Mouse (Mus musculus): Measurements from ENCODE around the gene Hoxa2. TPM values are rescaled to one million over a fixed set of nuclear protein-coding genes. Genes with fewer than 3 reads are reported as not detected.

Gene Hoxa2
- polyA plus RNA-seq (2015; fragmentation: Nextera tagmentation; extraction: Ambion mirVana) = 2.3 and 3.6 TPM in 2 replicates

DNA sequence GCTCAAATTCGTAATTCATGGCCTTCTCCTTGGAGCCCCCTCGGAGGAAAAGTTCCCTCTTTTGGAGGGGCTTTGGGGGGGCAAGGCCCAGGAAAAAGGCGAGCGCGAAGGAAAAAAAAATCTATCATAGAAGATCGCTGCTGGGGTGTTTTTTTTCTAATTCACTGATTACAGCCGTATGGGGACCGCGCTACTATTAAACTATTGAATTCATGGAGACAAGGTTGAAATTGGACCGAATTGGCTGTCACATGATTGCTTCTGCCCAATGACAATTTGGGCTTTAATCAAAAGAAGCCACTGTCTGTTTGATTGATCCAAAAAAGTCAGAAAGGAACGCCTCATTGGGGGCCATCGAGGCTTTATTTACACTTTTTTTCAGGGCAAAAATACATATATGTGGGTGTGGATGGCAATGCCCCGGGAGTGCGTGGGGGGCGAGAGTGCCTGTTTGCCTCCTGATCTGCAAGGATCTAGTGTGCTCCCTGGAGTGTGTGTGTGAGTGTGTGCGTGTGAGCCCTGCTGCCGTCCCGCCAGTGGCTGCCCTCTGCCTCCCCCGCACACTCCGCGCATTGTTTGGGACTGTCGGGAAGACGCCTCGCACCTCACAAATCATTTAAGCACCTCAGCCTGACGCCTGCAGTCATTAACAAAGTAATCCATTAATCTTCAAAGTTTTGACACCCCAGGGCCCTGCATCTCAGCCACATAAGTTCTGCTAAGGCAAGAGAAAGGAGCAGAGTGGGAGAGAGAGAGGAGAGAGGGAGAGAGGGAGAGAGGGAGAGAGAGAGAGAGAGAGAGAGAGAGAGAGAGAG lies at the start of gene Hoxa2:
TSS of gene Hoxa2 (minus strand) at position 206 of the 815 bp plus-strand sequence.

DNA sequence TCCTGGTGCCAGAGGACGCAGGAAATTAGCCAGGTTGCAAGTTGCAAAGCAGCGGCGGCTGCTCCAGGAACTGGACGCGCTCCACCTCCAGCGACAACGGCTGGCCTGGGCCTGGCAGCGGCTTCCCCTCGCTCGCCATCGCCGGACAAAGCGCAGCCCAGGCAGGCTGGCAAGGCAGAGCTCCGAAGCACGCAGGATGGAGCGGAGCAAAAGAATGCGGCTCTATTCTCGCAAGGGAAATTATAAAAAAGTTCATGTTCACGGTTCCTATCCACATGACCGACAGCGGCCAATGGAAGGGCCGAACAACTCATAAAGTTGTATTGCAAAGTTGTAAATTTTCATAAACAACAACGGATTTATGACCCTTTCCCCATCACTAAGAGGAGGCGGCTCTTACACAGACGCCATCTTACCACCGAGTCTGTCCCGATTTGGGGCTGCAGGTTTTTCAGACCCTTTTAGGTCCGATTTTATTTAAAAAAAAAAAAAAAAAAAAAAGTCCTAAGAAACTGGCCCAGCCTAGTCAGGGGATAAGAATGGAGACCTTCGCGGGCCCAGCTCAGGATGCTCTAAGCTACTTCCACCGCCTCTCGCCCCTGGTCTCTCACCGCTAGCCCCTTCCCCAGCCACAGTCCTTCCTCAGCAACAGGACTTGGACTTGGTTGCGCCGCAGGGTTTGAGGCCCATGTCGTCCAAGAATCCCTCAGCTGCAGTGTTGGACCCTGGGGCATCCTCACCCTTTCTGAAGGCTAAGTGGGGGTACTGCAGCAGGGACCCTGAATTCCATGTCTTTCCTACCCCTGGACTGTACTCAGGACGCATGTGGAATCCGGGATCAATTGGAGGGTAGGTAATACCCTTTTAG lies 48.7 kb upstream of the Hoxa2 start, which contains the start of the genes Hoxa3 and Gm28308:
TSS of gene Hoxa3 (minus strand) at position 218 of the 868 bp plus-strand sequence.
TSS of gene Gm28308 (minus strand) at position 221 of the 868 bp plus-strand sequence.

DNA sequence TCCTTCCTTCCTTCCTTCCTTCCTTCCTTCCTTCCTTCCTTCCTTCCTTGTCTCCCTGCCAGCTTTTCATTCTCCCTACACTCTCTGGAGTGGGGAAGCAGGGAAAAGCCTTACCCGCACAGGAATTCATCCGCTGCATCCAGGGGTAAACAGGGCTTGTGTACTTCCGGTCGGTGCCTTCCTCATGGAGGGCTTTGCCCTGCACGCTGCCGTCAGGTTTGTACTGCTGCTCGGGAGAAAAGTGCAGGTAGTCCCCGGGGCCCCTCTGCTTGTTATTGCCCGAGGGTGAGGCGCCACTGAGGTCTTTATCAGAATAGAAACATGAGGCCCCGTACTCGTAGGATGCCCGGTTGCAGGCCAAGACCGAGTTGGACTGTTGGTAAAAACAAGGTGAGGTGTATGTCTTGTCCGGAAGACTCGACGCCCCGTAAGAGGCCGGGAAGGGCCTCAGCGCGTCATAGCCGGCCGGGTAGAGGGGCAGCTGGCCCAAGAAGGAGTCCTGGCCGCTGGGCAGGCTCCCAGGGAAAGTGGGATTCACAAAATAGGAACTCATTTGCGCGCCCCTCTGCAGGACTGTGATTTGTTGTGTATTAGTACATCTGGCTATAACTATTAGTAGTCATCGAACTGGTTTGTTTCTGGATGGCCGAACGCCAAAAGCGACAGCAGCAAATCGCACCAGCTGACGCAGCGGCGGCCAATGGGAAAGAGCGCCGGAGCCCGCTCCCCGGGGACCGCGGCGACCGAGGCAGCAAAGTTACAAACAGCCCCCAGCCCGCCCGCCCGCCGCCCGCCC lies 43.6 kb upstream of the Hoxa2 start, which contains the start of gene Hoxa6:
TSS of gene Hoxa6 (minus strand) at position 651 of the 796 bp plus-strand sequence.

DNA sequence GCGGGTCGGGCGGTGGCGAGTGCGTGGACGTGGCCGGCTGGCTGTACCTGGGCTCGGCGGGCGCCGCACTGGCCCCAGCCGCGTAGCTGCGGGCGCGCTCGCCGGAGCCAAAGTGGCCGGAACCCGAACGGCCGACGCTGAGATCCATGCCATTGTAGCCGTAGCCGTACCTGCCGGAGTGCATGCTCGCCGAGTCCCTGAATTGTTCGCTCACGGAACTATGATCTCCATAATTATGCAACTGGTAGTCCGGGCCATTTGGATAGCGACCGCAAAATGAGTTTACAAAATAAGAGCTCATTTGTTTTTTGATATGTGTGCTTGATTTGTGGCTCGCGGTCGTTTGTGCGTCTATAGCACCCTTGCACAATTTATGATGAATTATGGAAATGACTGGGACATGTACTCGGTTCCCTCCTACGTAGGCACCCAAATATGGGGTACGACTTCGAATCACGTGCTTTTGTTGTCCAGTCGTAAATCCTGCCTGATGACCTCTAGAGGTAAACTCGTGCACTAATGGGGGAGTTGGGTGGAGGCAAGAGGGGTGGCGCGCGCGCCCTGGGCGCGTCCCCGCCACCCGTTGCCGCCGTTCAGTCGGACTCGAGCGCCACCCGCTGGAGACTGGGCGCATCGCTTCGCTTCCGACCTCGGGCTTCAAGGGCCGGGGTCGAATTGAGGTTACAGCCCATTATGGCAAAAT lies 39.6 kb upstream of the Hoxa2 start, which contains the start of gene Hoxa5:
TSS of gene Hoxa5 (minus strand) at position 538 of the 703 bp plus-strand sequence.

DNA sequence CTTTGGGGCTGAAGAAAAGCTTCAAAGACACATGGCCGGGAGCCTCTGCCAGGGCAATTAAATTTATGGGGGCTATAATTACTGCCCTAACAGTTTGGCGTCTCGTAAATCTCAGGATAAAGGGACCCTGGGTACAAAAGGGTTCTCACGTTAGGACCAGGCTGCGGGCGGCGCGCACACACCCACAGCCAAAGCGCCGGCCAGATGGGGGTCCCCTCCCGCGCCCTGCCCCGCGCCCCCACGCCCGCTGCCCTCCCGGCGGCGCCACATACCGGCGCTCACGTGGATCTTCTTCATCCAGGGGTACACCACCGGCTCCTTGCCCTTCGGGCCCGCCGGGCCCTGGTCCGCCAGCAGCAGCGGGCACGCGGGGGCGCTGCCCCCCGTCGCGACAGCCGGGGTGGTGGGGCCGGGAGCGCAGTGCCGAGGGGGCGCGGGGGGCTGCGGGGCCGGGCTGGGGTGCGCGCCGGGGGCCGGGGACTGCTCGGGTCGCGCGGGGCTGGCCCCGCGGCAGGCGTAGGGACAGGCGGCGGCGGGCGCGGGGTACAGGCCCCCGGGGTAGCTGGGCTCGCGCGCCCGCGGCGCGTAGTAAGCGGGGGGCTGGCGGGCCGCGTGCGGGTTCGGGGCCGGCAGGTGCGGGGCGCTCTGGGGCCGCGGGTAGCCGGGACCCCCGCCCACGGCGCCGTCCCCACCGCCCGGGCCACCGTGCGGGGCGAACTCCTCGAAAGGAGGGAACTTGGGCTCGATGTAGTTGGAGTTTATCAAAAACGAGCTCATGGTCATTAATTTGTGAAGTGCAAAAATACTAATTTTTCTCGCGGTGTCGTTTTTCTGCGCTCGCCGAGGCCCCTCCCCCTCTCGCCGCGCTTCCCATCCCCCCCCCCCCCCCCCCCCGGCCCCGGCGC lies 26.5 kb upstream of the Hoxa2 start, which contains the start of gene Hoxa4:
TSS of gene Hoxa4 (minus strand) at position 848 of the 905 bp plus-strand sequence.

DNA sequence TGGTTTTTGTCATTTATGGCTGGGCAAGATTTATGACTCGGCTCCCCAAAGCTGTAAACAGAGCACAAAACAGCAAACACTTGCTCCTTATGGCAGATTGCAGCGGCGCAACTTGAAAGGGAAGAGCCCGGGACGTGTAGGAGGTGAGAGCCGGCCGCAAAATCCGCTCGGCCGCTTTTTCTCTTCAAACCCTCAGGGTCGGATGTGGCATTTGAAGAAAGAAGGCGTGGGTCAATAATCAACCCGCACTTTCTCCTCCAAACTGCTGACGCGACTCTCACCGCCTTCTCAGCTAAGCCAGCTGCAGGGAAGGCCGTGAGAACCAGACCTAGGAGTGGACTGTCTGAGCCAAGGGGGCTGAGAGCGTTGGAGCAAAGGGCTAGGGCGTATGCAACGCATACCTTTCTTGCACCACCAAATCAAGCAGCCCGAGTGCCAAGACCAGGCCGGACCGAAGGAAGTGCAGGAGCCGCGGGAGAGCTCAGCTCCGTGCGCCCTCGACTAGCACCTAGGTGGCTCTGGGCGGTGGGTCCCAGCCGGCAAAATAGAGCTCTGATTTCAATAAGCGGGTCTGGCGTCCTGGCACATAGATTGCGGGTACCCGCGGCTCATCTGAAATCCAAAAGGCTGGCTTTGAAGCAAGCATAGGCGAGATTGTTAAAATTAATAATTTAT lies 12.6 kb upstream of the Hoxa2 start, which contains the start of gene 5730596B20Rik:
TSS of gene 5730596B20Rik (plus strand) at position 438 of the 675 bp plus-strand sequence.

DNA sequence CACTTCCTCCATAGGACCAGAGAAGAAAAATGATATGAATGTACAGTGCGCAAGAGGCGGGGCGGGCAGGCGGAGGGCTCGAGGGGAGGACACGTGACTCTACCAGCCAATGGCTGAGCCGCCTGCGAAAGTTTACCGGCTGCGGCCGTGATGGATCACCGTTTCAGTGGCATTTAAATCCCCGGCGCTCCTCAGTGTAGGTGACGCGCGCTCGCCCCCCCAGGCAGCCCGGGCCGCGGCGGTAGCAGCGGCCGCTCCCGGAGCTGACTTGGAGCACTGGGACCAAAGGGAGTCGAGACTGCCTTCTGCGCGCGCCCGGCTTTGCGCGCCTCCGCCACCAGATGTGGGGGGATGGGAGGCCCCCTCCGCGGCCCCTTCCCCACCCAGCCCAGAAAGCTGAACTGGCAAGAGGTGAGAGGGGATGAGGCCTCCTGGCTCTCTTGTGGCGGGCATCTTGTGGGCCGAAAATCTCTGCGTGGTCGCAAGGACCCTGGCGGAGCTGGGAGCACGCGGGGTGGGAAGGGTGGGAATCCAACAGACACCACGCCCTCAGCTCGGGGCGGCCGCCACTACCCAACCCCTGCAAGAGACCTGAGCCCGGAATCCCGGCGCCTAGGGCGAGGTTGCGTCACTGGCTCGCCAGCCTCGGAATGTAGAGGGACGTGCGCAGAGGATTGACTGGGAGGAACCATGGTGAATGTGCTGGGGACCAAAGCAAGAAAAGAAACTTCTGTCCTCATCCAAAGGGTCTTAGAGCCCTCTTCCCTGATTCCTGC lies 6.2 kb downstream of the Hoxa2 start, which contains the start of gene Hoxa1:
TSS of gene Hoxa1 (minus strand) at position 42 of the 776 bp plus-strand sequence.

Other genes starting within 250 kb of the Hoxa2 start
- gene Skap2, start 152.3 kb downstream of the Hoxa2 start, polyA plus RNA-seq (2015; fragmentation: Nextera tagmentation; extraction: Ambion mirVana) = 37.2 and 53.8 TPM in 2 replicates
- 0.60 and 0.86 TPM in 2 replicates for gene Hoxa1, start 6.5 kb downstream of the Hoxa2 start, polyA plus RNA-seq (2015; fragmentation: Nextera tagmentation; extraction: Ambion mirVana)
- 0.47 and 0.52 TPM in 2 replicates for gene 5730596B20Rik, start 12.7 kb upstream of the Hoxa2 start, polyA plus RNA-seq (2015; fragmentation: Nextera tagmentation; extraction: Ambion mirVana)
- gene Hoxa4, start 26.9 kb upstream of the Hoxa2 start, polyA plus RNA-seq (2015; fragmentation: Nextera tagmentation; extraction: Ambion mirVana) = 1.1 and 1.4 TPM in 2 replicates
- 7.5 and 7.7 TPM in 2 replicates for gene Hoxa5, start 39.8 kb upstream of the Hoxa2 start, polyA plus RNA-seq (2015; fragmentation: Nextera tagmentation; extraction: Ambion mirVana)
- 1.6 and 1.7 TPM in 2 replicates for gene Hoxa6, start 43.9 kb upstream of the Hoxa2 start, polyA plus RNA-seq (2015; fragmentation: Nextera tagmentation; extraction: Ambion mirVana)
- gene Hoxa3, start 48.5 kb upstream of the Hoxa2 start, polyA plus RNA-seq (2015; fragmentation: Nextera tagmentation; extraction: Ambion mirVana) = 2.4 and 2.9 TPM in 2 replicates
- 0.44 and 0.66 TPM in 2 replicates for gene Gm28308, start 48.5 kb upstream of the Hoxa2 start, polyA plus RNA-seq (2015; fragmentation: Nextera tagmentation; extraction: Ambion mirVana)
- gene Hoxa7, start 57.0 kb upstream of the Hoxa2 start, polyA plus RNA-seq (2015; fragmentation: Nextera tagmentation; extraction: Ambion mirVana) = 20.9 and 22.7 TPM in 2 replicates
- gene Hoxa9, start 66.3 kb upstream of the Hoxa2 start, polyA plus RNA-seq (2015; fragmentation: Nextera tagmentation; extraction: Ambion mirVana) = 1.4 and 4.8 TPM in 2 replicates
- 2.3 and 8.7 TPM in 2 replicates for gene Hoxa10, start 76.0 kb upstream of the Hoxa2 start, polyA plus RNA-seq (2015; fragmentation: Nextera tagmentation; extraction: Ambion mirVana)
- gene Hoxa11, start 81.0 kb upstream of the Hoxa2 start, polyA plus RNA-seq (2015; fragmentation: Nextera tagmentation; extraction: Ambion mirVana) = 0.17 and 1.6 TPM in 2 replicates
- not detected in 2 replicates for gene Hoxa13, start 96.0 kb upstream of the Hoxa2 start, polyA plus RNA-seq (2015; fragmentation: Nextera tagmentation; extraction: Ambion mirVana)
- not detected in 2 replicates for gene Evx1, start 148.7 kb upstream of the Hoxa2 start, polyA plus RNA-seq (2015; fragmentation: Nextera tagmentation; extraction: Ambion mirVana)

All from adrenal gland, postnatal 0 days (tissue).